Mouse (Mus musculus): ENCODE results near the gene Agap3. TPM values are rescaled to one million over a fixed set of nuclear protein-coding genes. Genes with fewer than 3 reads are reported as not detected.

The Agap3 gene
- polyA plus RNA-seq, 1 experiment = 52.6 TPM

GRCm38 (mm10) chr5:24523806-24524205 lies 71.8 kb downstream of the Agap3 start:
- no peak for DNase-seq (ENCODE audit: low read depth)

- no peak for DNase-seq (ENCODE audit: low read depth)
Observed at GRCm38 (mm10) chr5:24524522-24524921, 72.5 kb downstream of the Agap3 start.

GRCm38 (mm10) chr5:24525360-24526189 lies 73.6 kb downstream of the Agap3 start:
- no peak for DNase-seq (ENCODE audit: low read depth)

- DNase-seq (ENCODE audit: low read depth) = no peak
Observed at GRCm38 (mm10) chr5:24526190-24526888, 74.4 kb downstream of the Agap3 start.

- DNase-seq (ENCODE audit: low read depth) = no peak
Observed at GRCm38 (mm10) chr5:24526889-24527230, 74.9 kb downstream of the Agap3 start, which contains the start of gene Gbx1. TSS of gene Gbx1 (minus strand) at chr5:24527202.

GRCm38 (mm10) chr5:24527780-24528179 lies 75.8 kb downstream of the Agap3 start:
- DNase-seq (ENCODE audit: low read depth) = no peak

- DNase-seq (ENCODE audit: low read depth) = no peak
Observed at GRCm38 (mm10) chr5:24530042-24530689, 78.2 kb downstream of the Agap3 start.

- DNase-seq (ENCODE audit: low read depth) = no peak
Observed at GRCm38 (mm10) chr5:24533391-24533790, 81.4 kb downstream of the Agap3 start.

- DNase-seq (ENCODE audit: low read depth) = no peak
Observed at GRCm38 (mm10) chr5:24534292-24534691, 82.3 kb downstream of the Agap3 start.

- peak; percentile 54 for DNase-seq (ENCODE audit: low read depth)
Observed at GRCm38 (mm10) chr5:24535731-24536130, 83.8 kb downstream of the Agap3 start.

GRCm38 (mm10) chr5:24536511-24536910 lies 84.5 kb downstream of the Agap3 start:
- no peak for DNase-seq (ENCODE audit: low read depth)

GRCm38 (mm10) chr5:24537618-24538017 lies 85.6 kb downstream of the Agap3 start:
- no peak for DNase-seq (ENCODE audit: low read depth)

GRCm38 (mm10) chr5:24539571-24540296 lies 87.8 kb downstream of the Agap3 start:
- DNase-seq (ENCODE audit: low read depth) = no peak

- no peak for DNase-seq (ENCODE audit: low read depth)
Observed at GRCm38 (mm10) chr5:24540387-24541143, 88.6 kb downstream of the Agap3 start, which contains the start of gene Asb10. TSS of gene Asb10 (minus strand) at chr5:24540978.

GRCm38 (mm10) chr5:24541144-24541569 lies 89.2 kb downstream of the Agap3 start:
- DNase-seq (ENCODE audit: low read depth) = no peak

GRCm38 (mm10) chr5:24542643-24543042 lies 90.7 kb downstream of the Agap3 start:
- no peak for DNase-seq (ENCODE audit: low read depth)

GRCm38 (mm10) chr5:24550598-24551316 lies 98.8 kb downstream of the Agap3 start:
- DNase-seq (ENCODE audit: low read depth) = no peak

GRCm38 (mm10) chr5:24551317-24551688 lies 99.3 kb downstream of the Agap3 start:
- no peak for DNase-seq (ENCODE audit: low read depth)

All from gonadal fat pad, adult 2 months (tissue).